13 mouse cellular contexts compared by ENCODE assay signal in genomic region chr8:76346832-76347231, GRCm38 (mm10).
DNase-seq lines count a peak whose midpoint lies in the region; ATAC-seq and TF ChIP-seq lines count a peak whose summit lies in the region.
"Had no signal": no experiment of that assay in that cellular context is flagged by ENCODE, and none has a peak within 500 bp of the region (broad histone marks: within the 10 kb centered on the region; RNA-seq: fewer than 3 reads in every experiment).

No protein-coding gene starts in this region.

- no peak for TF ChIP-seq POLR2A in kidney, adult 2 months (IDR thresholded peaks at IDR 0.05; ENCODE audit: low read depth, low read length)

- no peak overlapping the region for H3K9ac ChIP-seq in liver, postnatal 0 days (replicated peaks)
- H3K9ac ChIP-seq: heart, embryonic 15.5 days; intestine, embryonic 15.5 days had no signal

- no peaks in the 10 kb centered on the region for H3K36me3 ChIP-seq in kidney, adult 2 months (ENCODE audit: control insufficient read depth, insufficient read depth, low read length)
- H3K36me3 ChIP-seq in liver, postnatal 0 days (replicated peaks; ENCODE audit: insufficient read depth, low read length), result no peaks in the 10 kb centered on the region
- H3K36me3 ChIP-seq: heart, embryonic 15.5 days; intestine, embryonic 15.5 days; midbrain, embryonic 10.5 days had no signal

- H3K9me3 ChIP-seq in liver, postnatal 0 days (ENCODE audit: low read length), result no peaks in the 10 kb centered on the region
- H3K9me3 ChIP-seq: heart, embryonic 15.5 days; intestine, embryonic 15.5 days; midbrain, embryonic 10.5 days had no signal

- WGBS in kidney, adult 2 months, result 82% methylated on average over 1 of the region's 1 CpGs
- WGBS in liver, postnatal 0 days (ENCODE audit: insufficient replicate concordance), result 70% methylated on average over 1 of the region's 1 CpGs

- H3K4me2 ChIP-seq in liver, postnatal 0 days (ENCODE audit: low read depth, low read length), result no peak overlapping the region
- H3K4me2 ChIP-seq: heart, embryonic 15.5 days; intestine, embryonic 15.5 days had no signal

- H3K4me1 ChIP-seq in kidney, adult 2 months (ENCODE audit: control insufficient read depth, insufficient read depth, low read length), result no peaks in the 10 kb centered on the region
- no peaks in the 10 kb centered on the region for H3K4me1 ChIP-seq in liver, postnatal 0 days (ENCODE audit: insufficient read depth)
- H3K4me1 ChIP-seq: heart, embryonic 15.5 days; intestine, embryonic 15.5 days; midbrain, embryonic 10.5 days had no signal

- TF ChIP-seq CTCF in kidney, adult 2 months (conservative IDR thresholded peaks at IDR 0.05; ENCODE audit: insufficient read depth, insufficient read length, low read depth, low read length), result no peak
- no peak for TF ChIP-seq CTCF in liver, postnatal 0 days (IDR thresholded peaks at IDR 0.05; ENCODE audit: low read depth)

- TF ChIP-seq EP300 in liver, postnatal 0 days (IDR thresholded peaks at IDR 0.05; ENCODE audit: low read depth), result no peak

- no peak overlapping the region for H3K4me3 ChIP-seq in kidney, adult 2 months (ENCODE audit: insufficient read depth, low read depth, low read length)
- H3K4me3 ChIP-seq in liver, postnatal 0 days (ENCODE audit: low read depth, low read length), result no peak overlapping the region
- H3K4me3 ChIP-seq: heart, embryonic 15.5 days; intestine, embryonic 15.5 days; midbrain, embryonic 10.5 days had no signal

- no peak overlapping the region for H3K27ac ChIP-seq in kidney, adult 2 months (ENCODE audit: insufficient read depth, low read depth, low read length)
- no peak overlapping the region for H3K27ac ChIP-seq in liver, postnatal 0 days (ENCODE audit: low read depth)
- H3K27ac ChIP-seq: heart, embryonic 15.5 days; intestine, embryonic 15.5 days; midbrain, embryonic 10.5 days had no signal

- peak; percentile 5 for DNase-seq in cerebellum, adult 8-10 months
- no peak for DNase-seq in cerebellum, adult 11 months
- DNase-seq in gastrocnemius, postnatal 25 days, result peak; percentile 15
- DNase-seq in gastrocnemius, postnatal 4 days (ENCODE audit: low spot score in 2 of 2), result no peak
- peak; percentile 20 for DNase-seq in kidney, adult 2 months
- DNase-seq in kidney, postnatal 25 days, result no peak
- peak; percentile 94 for DNase-seq in Muller cell, postnatal 12 days (ENCODE audit: inconsistent ontology term)
- no peak for DNase-seq in liver, postnatal 0 days
- DNase-seq: right cerebral cortex, postnatal 14 days; thymus, adult 18-20 months had no signal

- no peaks in the 10 kb centered on the region for H3K27me3 ChIP-seq in kidney, adult 2 months (replicated peaks; ENCODE audit: control insufficient read depth, insufficient read depth, low read length)
- no peaks in the 10 kb centered on the region for H3K27me3 ChIP-seq in liver, postnatal 0 days (ENCODE audit: insufficient read depth, low read length)
- H3K27me3 ChIP-seq: heart, embryonic 15.5 days; intestine, embryonic 15.5 days had no signal

- no peak for ATAC-seq in liver, postnatal 0 days
- ATAC-seq: intestine, embryonic 15.5 days had no signal

Comparison
In these comparisons a context has a peak if more than half of its experiments do, and no peak if none do; other contexts are left out.
1. DNase-seq: peak in cerebellum, adult 8-10 months (single experiment), gastrocnemius, postnatal 25 days (single experiment), kidney, adult 2 months (single experiment) and Muller cell, postnatal 12 days (single experiment); none in cerebellum, adult 11 months (single experiment), gastrocnemius, postnatal 4 days (0 of 2), kidney, postnatal 25 days (0 of 2) and liver, postnatal 0 days (single experiment).